Mouse (Mus musculus) frontal cortex, adult 2 months (tissue): ENCODE data around the gene Ino80e. TPM values are rescaled to one million over a fixed set of nuclear protein-coding genes. Genes with fewer than 3 reads are reported as not detected.

Source experiments
- DNase-seq, 2 experiments: peaks; one replicate each; pipeline ENCODE4 v3.0.0; 2022; ENCODE audit warnings: low spot score in 1 of 2; ENCODE audit errors: extremely low spot score in 1 of 2
- polyA plus RNA-seq: library from polyadenylated mRNA; depleted of rRNA; stranded (reverse); fragments of >200 nt; gene quantifications from 2 replicates; pipeline ENCODE4 v1.2.3, GENCODE M21; 2012; rRNA removed

The Ino80e gene
- polyA plus RNA-seq, 1 experiment = 56.0 TPM

DNA sequence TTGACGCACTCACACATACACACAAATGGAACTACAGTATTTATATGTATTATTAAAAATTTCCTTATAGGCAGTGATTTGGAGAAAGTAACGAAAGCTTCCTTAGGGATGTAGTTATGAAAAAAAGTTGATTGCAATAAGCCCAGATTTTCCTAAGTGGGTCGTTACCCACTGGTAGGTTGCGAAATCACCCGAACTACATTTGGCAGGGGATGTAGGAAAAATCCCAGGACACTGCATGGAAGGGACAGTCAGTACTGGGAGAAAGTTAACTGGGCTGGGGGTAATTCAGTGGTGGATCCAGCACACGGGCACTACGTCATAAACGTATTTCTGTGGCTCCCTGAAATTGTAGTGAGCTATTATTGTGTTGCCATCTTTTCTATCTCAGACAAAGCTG is 45.7 kb downstream of the Ino80e start:
- no peak for DNase-seq

GRCm38 (mm10) chr7:126815726-126816222 is 46.4 kb downstream of the Ino80e start:
- DNase-seq = no peak

DNA sequence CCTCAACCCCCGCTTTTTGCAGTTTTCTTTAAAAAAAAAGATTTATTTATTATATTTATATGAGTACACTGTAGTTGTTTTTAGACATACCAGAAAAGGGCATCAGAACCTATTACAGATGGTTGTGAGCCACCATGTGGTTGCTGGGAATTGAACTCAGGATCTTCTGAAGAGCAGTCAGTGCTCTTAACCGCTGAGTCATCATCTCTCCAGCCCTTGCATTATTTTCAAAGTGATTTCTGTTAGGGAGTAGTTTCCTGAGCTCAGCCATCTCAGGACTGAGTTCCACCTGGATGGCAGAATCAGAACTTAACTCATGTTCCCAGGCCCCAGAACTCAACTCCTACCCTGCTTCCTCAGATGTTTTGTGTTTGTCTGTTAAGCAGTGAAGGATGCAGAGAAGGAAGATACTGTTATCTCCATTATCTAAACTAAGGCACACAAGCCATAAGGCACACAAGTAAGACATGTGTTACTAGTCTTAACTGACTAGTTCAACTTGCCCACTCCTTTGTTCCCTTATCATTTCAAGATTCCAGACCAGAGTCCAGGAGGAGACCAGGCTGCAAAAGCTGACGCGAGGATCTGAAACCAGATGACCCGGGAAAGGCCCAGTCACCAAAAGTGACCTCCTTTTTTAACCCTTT is 52.3 kb downstream of the Ino80e start:
- DNase-seq = no peak

GRCm38 (mm10) chr7:126808703-126809455 is 53.3 kb downstream of the Ino80e start:
- peak; percentile 80 to 94 for DNase-seq

DNA sequence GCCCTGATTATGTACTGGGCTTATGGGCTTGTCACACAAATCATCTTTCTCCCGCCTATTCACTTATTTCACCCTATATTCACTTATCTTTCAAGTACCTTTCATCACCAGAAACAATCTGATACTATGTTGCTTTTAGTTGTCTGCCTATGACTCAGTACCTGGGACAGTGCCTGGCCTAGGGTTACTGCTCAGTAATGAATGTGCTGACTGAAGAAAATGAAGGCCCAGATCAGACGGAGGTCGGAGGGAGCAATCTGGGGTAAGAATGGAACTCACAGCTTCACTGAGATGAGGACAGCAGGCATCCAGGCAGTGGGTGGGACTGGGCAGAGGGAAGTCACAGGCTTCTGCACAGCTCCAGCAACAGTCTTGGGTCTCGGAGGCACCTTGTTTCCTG is 54.8 kb downstream of the Ino80e start:
- no peak for DNase-seq

- no peak for DNase-seq
Measured at GRCm38 (mm10) chr7:126806956-126807355, 55.2 kb downstream of the Ino80e start.

DNA sequence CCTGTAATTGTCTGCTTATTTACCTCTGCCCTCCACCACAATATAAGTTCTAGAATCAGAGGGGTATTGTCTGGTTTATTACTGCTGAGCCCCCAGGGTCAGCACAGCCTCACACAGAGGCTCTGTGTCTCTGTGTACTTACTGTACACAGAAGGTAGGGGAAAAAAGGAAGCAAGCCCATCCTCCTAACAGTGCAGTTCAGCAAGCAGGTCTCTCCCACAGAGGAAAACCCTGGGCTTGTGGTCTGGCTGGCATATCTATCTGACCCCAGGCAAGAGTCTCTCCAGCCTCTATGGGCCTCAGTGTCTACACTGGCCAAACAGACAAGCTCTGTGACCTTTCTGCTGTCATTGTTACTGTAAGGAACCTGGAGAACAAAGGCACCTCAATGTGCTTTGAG is 58.4 kb downstream of the Ino80e start:
- DNase-seq = no peak

- DNase-seq = no peak
Measured at GRCm38 (mm10) chr7:126803181-126803580, 59.0 kb downstream of the Ino80e start.

DNA sequence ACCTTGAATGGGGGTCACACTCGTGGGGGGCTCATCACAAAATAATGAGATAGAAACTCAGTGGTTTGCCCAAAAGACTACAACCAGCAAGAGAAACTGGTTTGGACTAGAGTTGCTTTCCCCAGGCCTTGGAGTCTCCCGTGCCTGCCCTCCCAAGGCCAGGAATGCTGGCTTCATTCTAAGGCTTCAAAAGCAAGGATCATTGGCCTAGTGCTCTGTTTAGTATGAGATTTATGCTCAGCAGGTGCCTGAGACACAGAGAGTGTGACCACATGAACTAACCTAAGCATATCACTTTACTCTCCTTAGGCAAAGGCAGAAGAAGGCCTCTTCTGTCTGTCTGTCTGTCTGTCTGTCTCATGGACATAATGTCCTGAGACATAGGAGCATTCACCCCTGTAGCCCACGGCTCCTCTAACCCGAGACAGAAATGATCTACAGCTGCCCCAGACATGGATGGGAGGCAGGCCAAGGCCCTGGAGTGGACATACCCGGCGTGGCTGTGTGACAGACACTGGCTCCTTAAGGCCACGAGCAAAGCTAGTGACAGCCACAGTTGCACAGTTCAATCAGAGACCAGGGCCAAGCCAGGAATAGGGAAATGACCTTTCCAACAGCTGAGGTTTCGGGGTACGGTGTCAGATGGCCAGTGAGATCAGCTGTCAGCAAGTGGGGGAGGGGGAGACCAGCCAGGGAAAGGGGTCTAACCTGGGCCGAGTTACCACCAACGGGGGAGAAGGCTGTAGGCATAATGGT is 59.9 kb downstream of the Ino80e start:
- no peak for DNase-seq

- DNase-seq = no peak
Measured at GRCm38 (mm10) chr7:126801057-126801422, 61.1 kb downstream of the Ino80e start.

Other genes starting within 250 kb of the Ino80e start
- 23.9 and 31.7 TPM in 2 replicates for gene Nupr1, start 231.5 kb downstream of the Ino80e start, polyA plus RNA-seq
- 40.2 and 44.8 TPM in 2 replicates for gene Sgf29, start 213.1 kb downstream of the Ino80e start, polyA plus RNA-seq
- gene Sult1a1, start 185.9 kb downstream of the Ino80e start, polyA plus RNA-seq = 10.7 and 11.1 TPM in 2 replicates
- gene Bola2, start 167.0 kb downstream of the Ino80e start, polyA plus RNA-seq = 46.4 and 65.4 TPM in 2 replicates
- 34.3 and 34.5 TPM in 2 replicates for gene Slx1b, start 166.6 kb downstream of the Ino80e start, polyA plus RNA-seq
- gene Coro1a, start 154.6 kb downstream of the Ino80e start, polyA plus RNA-seq = 135 and 145 TPM in 2 replicates
- 305 and 314 TPM in 2 replicates for gene Mapk3, start 102.8 kb downstream of the Ino80e start, polyA plus RNA-seq
- gene Gdpd3, start 96.0 kb downstream of the Ino80e start, polyA plus RNA-seq = 4.4 and 6.4 TPM in 2 replicates
- gene Ypel3, start 85.4 kb downstream of the Ino80e start, polyA plus RNA-seq = 439 and 535 TPM in 2 replicates
- gene Tbx6, start 80.9 kb downstream of the Ino80e start, polyA plus RNA-seq = 1.4 and 1.9 TPM in 2 replicates
- gene Ppp4c, start 69.9 kb downstream of the Ino80e start, polyA plus RNA-seq = 84.5 and 85.1 TPM in 2 replicates
- 130 and 142 TPM in 2 replicates for gene Fam57b, start 64.7 kb downstream of the Ino80e start, polyA plus RNA-seq
- 0.53 TPM in 1 of 2 replicates, not detected in the other for gene 4930451I11Rik, start 30.7 kb downstream of the Ino80e start, polyA plus RNA-seq
- 35.1 and 44.5 TPM in 2 replicates for gene Doc2a, start 15.0 kb downstream of the Ino80e start, polyA plus RNA-seq
- 89.0 and 92.5 TPM in 2 replicates for gene Hirip3, start 405 bp downstream of the Ino80e start, polyA plus RNA-seq
- gene Taok2, start 22.3 kb upstream of the Ino80e start, polyA plus RNA-seq = 105 and 110 TPM in 2 replicates
- gene Tmem219, start 60.5 kb upstream of the Ino80e start, polyA plus RNA-seq = 27.7 and 30.9 TPM in 2 replicates
- 163 and 171 TPM in 2 replicates for gene Kctd13, start 66.5 kb upstream of the Ino80e start, polyA plus RNA-seq
- gene Asphd1, start 87.2 kb upstream of the Ino80e start, polyA plus RNA-seq = 46.4 and 54.9 TPM in 2 replicates
- 175 and 194 TPM in 2 replicates for gene Sez6l2, start 88.2 kb upstream of the Ino80e start, polyA plus RNA-seq
- gene Cdipt, start 113.5 kb upstream of the Ino80e start, polyA plus RNA-seq = 224 and 230 TPM in 2 replicates
- gene Cdiptos, start 113.7 kb upstream of the Ino80e start, polyA plus RNA-seq = 0.80 and 1.0 TPM in 2 replicates
- 8.3 and 8.8 TPM in 2 replicates for gene Mvp, start 152.2 kb upstream of the Ino80e start, polyA plus RNA-seq
- gene Pagr1b, start 154.1 kb upstream of the Ino80e start, polyA plus RNA-seq = 1.7 and 2.4 TPM in 2 replicates
- gene Pagr1a, start 155.0 kb upstream of the Ino80e start, polyA plus RNA-seq = 30.0 and 42.3 TPM in 2 replicates
- gene Gm42742, start 158.7 kb upstream of the Ino80e start, polyA plus RNA-seq = 95.5 and 113 TPM in 2 replicates
- gene Prrt2, start 158.8 kb upstream of the Ino80e start, polyA plus RNA-seq = 227 and 259 TPM in 2 replicates
- 165 and 186 TPM in 2 replicates for gene Maz, start 164.7 kb upstream of the Ino80e start, polyA plus RNA-seq
- 6.0 and 7.4 TPM in 2 replicates for gene Kif22, start 180.1 kb upstream of the Ino80e start, polyA plus RNA-seq
- 0.16 and 0.23 TPM in 2 replicates for gene Zg16, start 225.0 kb upstream of the Ino80e start, polyA plus RNA-seq
- gene AI467606, start 229.0 kb upstream of the Ino80e start, polyA plus RNA-seq = 2.3 and 2.9 TPM in 2 replicates